Mouse (Mus musculus) cerebellum, postnatal 10 days (tissue): ENCODE measurements at regions not wholly inside any gene's neighbourhood (a gene's known extent, or its start where the extent isn't known, plus 50 kb on each side); places are given as distances from the start of the nearest gene placed in this dataset.

ENCODE experiments used
- DNase-seq, 2 experiments: peaks; one replicate each; pipeline ENCODE4 v3.0.0; 2021; ENCODE audit warnings: mixed read lengths in 2 of 2

GRCm38 (mm10) chr8:86273811-86274210 is 306.7 kb downstream of the Abcc12 start:
- no peak for DNase-seq

GRCm38 (mm10) chr8:86272626-86273025 is 307.9 kb downstream of the Abcc12 start:
- no peak for DNase-seq

DNA sequence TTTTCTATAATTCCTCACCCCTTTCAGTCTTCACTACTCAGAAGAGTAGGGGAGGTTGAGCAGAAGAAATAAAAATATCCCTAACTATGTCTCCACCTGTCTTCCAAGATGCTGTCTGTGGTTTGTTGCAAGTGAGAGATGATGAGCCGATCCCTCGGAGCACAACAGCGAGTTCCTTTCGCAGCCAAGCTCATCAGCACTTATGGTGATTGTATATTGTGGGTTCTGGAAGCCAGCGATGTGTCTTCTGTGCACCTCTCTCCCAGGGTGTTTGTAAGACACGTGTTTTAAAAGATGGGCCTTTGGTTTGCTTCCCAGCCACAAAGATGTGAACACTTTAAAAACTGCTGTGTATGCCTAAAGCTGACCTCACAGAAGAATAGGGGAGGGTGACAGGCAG is 309.0 kb downstream of the Abcc12 start:
- DNase-seq = no peak

GRCm38 (mm10) chr8:86258011-86258410 is 322.5 kb downstream of the Abcc12 start:
- peak; percentile 85 to 88 for DNase-seq

- DNase-seq = no peak
Observed at GRCm38 (mm10) chr8:86255431-86255830, 325.1 kb downstream of the Abcc12 start.

DNA sequence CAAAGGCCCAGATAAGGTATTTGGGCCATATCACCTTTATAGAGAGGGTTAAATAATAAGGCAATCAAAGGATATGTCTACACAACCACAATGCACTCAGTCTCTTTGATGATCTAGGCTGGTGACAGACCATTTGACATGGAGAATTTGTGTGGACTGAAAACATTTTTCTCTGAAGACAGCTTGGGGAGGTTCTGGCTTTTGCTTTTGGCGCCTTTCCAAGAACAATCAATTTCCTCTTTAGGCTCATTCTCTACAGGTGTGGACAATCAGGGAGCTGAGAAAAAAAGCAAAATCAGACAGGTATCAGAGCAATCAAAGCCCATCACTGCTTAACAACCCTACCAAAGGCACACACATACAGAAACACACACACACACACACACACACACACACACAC is 325.8 kb downstream of the Abcc12 start:
- peak in 1 of 2 experiments; percentile 47 for DNase-seq

DNA sequence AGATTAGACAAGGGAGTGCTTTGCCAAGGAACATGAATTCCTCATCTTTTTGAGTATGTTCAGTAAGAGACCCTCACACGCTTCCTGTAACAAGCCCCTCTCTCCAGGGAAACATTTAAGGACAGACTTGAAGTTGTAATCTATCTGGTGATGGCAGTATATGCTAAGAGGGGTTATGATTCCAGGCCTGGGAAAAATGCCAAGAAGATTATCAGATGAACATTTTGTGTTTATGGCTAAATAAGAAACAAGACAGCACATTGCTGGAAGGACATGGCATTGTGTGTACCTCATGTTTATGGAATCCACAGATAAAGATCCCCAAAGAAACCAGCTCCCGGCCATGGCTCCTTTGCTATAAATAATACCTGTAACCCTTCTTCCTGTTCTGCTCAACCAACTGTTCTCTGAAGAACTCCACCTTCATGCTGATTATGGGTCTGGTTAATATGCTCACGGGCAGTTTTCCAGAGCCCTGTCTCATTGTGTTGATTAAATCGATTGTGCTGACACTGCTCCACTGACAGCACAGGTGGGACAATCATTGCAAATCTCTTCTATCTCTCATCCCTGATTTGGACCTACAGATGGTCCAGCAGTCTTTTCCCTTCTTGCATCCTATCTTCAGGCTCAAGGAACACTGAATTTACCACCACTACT is 327.7 kb downstream of the Abcc12 start:
- DNase-seq = peak; percentile 80 to 85

- DNase-seq = no peak
Observed at GRCm38 (mm10) chr8:86234696-86235095, 345.8 kb downstream of the Abcc12 start.

- peak; percentile 36 to 55 for DNase-seq
Observed at GRCm38 (mm10) chr8:86231994-86232393, 348.5 kb downstream of the Abcc12 start.

DNA sequence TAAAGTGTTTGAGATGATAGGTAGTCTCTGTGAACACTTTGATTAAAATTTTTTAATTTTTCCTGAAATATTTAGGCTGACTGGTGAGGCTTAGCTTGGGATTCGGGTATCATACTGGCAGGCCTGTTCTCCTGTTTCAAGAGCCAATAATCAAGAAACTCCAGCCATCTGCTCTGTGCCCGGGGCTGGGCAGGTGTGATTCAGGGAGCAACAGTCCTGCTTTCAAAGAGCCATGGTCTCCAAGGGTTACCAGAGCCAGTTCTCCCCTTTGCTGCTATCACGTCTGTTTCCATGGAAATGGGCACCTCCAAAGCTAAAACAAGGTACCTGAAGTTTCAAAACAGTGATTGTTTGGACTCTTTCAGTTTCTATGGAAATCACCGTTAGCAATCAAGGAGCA is 355.6 kb downstream of the Abcc12 start:
- peak; percentile 65 to 78 for DNase-seq

DNA sequence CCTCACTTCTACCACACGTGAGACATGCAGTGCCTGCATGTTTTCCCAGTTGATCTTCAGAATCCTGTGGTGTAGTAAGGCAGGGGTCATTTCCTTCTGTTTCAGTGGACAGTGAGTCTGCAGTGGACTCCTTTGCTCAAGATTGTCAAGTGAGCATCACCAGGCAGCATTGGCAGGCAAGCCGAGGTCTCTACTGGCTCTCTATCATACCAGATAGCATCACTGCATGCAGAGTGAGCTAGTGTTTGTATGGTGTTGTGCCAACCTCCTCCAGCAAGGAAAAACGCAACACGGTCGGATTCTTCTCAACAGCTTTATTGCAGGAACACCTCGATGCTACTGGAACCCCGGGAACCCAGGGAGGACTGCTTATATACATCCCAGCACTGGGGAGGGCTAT is 357.8 kb downstream of the Abcc12 start:
- peak; percentile 33 to 34 for DNase-seq

GRCm38 (mm10) chr8:86222228-86222627 is 358.3 kb downstream of the Abcc12 start:
- DNase-seq = peak; percentile 43 to 51

DNA sequence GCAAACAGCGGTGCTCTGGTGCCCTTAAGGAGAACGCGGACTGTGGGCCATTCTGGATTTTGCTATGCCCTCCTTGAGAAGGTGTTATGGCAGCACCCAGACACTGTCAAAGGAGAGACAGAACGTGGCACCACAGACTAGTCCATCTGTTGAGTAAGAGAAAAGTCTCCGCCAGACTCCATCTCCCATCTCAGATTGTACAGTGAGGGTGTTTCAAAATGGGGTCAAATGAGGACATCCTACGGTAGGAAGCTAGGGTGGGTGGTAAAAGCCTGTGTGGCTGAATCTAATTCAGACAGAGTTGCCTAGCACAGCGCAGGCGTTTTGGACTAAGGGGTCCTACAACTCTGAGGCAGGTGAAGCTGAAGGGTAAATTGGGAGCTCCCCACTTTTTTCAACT is 366.1 kb downstream of the Abcc12 start:
- DNase-seq = no peak

- no peak for DNase-seq
Observed at GRCm38 (mm10) chr8:86212461-86212860, 368.0 kb downstream of the Abcc12 start.

DNA sequence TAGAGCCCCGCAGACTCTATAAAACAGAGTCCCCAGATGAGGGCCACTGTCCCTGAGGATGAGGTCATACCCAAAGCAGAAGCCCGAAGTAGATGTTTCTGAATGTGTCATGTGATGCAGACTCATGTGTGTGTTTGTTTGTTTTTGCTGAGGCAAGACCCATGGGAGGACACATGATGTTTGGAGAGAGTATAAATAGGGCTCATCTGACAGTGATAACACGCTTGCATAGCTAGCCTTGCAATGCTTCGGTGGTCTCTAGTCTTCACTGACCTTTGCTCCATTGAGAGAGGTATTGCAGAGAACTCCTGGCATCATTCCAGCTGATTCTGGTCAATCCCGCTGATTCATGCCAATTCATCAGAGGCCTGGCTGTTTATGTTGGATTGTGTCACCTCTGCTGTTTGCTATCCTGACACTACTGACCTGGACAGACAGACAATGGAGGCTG is 368.1 kb downstream of the Phkb start:
- no peak for DNase-seq

DNA sequence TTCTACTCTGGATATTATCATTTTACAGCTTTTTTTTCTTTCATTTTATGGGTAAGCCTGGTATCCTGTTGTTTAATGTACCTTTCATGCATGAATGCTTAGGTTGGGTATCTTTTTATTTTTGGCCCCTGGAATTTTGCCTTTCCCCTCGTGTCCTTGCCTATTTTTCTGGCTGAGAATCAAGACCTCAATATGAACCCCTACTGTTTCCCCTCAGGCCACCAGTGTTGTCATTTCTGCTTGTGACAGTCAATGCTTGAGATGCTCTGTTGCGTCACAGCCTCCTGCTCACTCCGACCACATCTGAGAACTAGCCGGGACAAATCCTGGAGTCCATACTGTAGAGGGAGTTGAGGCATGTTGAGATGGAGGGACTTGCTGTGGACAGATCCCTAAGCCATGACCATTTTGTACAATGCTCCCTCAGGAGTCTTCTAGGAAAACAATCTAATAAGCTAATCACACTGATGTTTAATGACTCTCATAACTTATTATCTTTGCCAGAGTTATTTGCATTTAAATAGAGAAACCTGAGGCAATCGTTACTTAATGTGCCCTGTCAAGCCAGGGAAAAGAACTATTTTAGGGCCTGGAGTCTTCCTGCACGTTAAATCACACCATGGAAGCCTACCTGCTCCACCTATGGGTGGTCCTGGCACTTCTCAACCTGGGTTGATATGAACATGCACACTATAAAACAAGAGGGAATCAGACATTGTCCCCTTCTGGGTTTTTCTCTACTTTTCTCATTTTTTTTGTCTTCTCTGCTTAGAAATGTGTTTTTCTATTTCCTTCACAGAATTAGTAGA is 363.9 kb downstream of the Phkb start:
- peak in 1 of 2 experiments; percentile 31 for DNase-seq

- no peak for DNase-seq
Observed at GRCm38 (mm10) chr8:86203107-86203506, 362.3 kb downstream of the Phkb start.

- no peak for DNase-seq
Observed at GRCm38 (mm10) chr8:86201830-86202229, 361.1 kb downstream of the Phkb start.

DNA sequence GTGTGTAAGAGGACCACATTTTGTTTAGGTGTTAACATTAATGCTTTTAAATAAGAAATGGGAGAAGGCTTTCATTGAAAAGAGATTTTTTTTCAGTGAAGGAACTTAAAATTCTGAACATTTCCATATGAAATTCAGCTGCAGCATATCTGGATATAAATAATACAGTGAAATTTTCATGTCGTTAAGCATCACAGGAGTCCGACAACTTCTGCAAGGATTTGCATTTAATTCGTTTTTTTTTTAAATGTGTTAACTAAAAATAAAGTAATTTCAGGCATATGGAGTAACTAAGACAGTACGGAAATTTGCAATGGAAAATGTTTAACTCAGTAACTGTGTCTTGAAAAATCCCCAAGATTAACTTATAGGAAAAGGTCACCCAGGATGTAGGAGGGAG is 351.5 kb downstream of the Phkb start:
- no peak for DNase-seq

DNA sequence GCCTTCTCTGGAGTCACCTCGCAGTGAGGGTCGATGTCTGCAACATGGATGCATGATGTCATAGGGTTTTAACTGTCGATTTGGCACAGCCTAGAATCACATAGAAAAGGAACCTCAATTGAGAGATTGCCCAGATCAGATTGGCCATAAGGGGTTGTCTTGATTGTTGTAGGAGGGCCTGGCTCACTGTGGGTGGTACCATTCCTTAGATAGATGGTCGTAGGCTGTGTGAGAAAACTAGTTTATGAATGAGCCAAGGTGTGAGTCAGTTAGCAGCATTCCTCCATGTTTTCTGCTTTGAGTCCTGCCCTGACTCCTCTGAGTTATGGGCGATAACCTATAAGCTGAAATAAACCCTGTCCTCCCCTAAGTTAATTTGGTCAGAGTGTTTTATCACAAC is 343.9 kb downstream of the Phkb start:
- DNase-seq = no peak

GRCm38 (mm10) chr8:86180793-86181192 is 340.0 kb downstream of the Phkb start:
- DNase-seq = no peak

DNA sequence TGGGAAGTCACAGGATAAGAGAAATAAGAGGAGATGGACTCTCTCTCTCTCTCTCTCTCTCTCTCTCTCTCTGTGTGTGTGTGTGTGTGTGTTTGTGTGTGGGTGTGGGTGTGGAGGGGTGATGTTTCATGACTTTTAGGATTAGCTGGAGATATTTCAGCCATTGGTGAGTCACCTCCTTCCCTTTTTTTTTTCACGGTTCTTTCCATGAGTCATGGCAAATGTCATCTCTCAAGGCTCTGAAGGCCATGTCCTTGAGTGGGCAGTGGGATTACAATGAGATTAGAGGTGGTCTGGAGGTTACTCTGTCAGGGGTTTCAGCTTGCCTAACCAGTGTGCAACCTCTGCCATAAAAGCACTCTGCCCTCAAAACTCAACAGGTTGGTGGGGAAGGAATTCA is 329.3 kb downstream of the Phkb start:
- no peak for DNase-seq

DNA sequence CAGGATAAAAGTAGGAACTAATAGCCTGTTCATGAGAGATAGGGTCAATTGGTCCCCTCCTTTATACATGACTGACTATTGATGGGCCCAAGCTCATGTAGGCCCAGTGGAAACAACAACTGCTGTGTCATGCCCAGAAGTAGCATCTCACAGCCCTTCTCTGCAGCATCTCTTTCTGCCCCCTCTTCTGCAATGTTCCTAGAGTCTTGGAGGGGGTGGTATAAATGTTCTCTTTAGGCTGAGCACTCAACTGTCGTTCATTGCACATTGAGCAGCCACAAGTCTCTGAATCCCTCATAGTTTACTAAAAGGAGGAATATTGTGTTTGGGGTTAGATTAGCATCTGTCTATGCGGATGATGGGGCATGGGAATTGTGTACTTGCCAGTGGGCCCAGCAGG is 324.1 kb downstream of the Phkb start:
- no peak for DNase-seq

DNA sequence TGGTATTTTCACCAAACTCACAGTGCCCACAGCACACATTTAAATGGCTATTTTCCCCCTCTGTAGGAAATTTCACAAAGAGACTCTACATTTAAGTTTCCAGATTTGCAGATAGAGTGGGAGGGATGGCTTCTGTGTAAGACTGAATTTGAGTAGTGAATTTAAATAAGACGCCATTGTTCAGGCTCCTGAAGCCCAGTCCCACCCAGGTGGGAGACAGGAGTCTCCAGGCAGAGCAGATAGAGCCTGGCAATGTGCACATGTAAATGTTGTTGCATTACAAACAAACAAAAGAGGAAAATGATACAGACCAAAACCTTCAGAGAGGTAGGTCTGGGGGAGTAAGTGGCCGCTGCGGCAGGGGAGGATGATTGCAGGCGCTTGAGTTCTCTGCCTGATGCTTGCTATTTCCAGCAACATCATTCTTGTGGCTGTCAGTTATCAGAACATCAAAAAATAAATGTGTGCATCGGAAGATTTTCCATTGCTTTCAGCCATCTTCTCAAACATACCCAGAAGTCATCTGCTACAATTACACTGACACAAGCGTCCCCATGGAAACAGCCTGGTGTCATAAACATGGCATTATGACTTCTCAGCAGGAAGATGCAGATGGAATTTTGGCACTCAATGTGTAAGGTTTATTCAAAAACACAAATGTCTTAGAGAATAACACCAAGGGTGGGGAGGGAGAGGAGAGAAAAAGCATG is 318.5 kb downstream of the Phkb start:
- DNase-seq = peak; percentile 9 to 17
